Mouse (Mus musculus) kidney, postnatal 0 days (tissue): ENCODE results near the gene Aldh1b1. TPM values are rescaled to one million over a fixed set of nuclear protein-coding genes. Genes with fewer than 3 reads are reported as not detected.

Experiments used
- ATAC-seq: fragments of 200-750 bp; cut with Nextera tagmentation; replicated peaks from 2 replicates; pipeline ENCODE4 v1.8.0; 2017; ENCODE audit warnings: low read depth, moderate number of reproducible peaks, moderate TSS enrichment, moderate library complexity; ENCODE audit not compliant: low FRiP score
- DNase-seq: peaks from one replicate; pipeline ENCODE4 v3.0.0-alpha.2; 2016; ENCODE audit warnings: low spot score
- H3K27ac ChIP-seq: fragments of 300-500 bp; sonication (generic); 2 replicates; pipeline ENCODE4 v1.5.1; 2014; ENCODE audit warnings: mild to moderate bottlenecking
- H3K27me3 ChIP-seq: fragments of 300-500 bp; sonication (generic); 2 replicates; pipeline ENCODE4 v1.6.1; 2014; ENCODE audit warnings: low read length, mixed read lengths; ENCODE audit not compliant: insufficient read depth
- H3K36me3 ChIP-seq: fragments of 300-500 bp; sonication (generic); 2 replicates; pipeline ENCODE4 v1.6.1; 2014; ENCODE audit warnings: low read length, mixed read lengths; ENCODE audit not compliant: insufficient read depth
- H3K4me1 ChIP-seq: fragments of 300-500 bp; sonication (generic); replicated peaks from 2 replicates; pipeline ENCODE4 v1.6.1; 2014; ENCODE audit warnings: antibody characterized with exemption, low read length, mixed read lengths; ENCODE audit not compliant: insufficient read depth
- H3K4me2 ChIP-seq: fragments of 300-500 bp; sonication (generic); 2 replicates; pipeline ENCODE4 v1.6.1; 2014; ENCODE audit warnings: mild to moderate bottlenecking, low read length, moderate library complexity, mixed read lengths
- H3K4me3 ChIP-seq: fragments of 300-500 bp; sonication (generic); replicated peaks from 2 replicates; pipeline ENCODE4 v1.5.1; 2014; ENCODE audit warnings: low read depth, low read length
- H3K9ac ChIP-seq: fragments of 300-500 bp; sonication (generic); 2 replicates; pipeline ENCODE4 v1.6.1; 2014; ENCODE audit warnings: low read depth, low read length
- H3K9me3 ChIP-seq: fragments of 300-500 bp; sonication (generic); replicated peaks from 2 replicates; pipeline ENCODE4 v1.6.1; 2016; ENCODE audit warnings: low read length, inconsistent platforms, mixed read lengths
- CTCF ChIP-seq: IDR thresholded peaks from 2 replicates; pipeline ENCODE4 v1.5.1; 2016; ENCODE audit warnings: antibody characterized with exemption, low read depth, mild to moderate bottlenecking, moderate library complexity
- WGBS: fragments of 180-500 bp; shearing (Covaris S2); extraction: QIAGEN DNeasy Blood & Tissue Kit; methylation state at CpG from one replicate; pipeline ENCODE4 v1.1.7; 2014; 5-methylcytosine and 5-hydroxymethylcytosine counted together
- polyA plus RNA-seq: library from polyadenylated mRNA; unstranded; fragments of >200 nt; fragmentation: Nextera tagmentation; extraction: Ambion mirVana; gene quantifications from 2 replicates; pipeline ENCODE4 v1.2.1, GENCODE M21; 2015

The Aldh1b1 gene
- polyA plus RNA-seq, 1 experiment from 2014 or later, result 9.7 TPM

DNA sequence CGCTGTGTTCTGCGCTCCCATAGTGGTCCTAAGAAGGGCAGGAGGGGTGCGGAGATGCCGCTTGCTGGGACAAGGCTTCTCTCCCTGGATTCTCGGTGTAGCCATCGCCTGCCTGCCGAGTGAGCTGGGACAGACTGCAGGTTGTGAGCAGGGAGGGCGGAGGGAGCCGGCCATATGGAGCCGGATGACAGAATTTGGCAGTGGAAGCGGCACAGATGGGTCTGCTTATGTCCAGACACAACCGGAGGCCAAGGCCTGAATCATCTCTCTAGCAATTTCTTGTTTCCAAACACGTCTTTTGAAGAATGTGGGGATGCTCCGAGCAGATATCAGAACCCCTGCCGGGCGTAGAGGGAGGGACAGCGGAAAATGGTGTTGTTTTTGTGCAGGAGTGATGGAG is 42.9 kb upstream of the Aldh1b1 start:
- Histone ChIP-seq H3K4me1 (peaks cover 4% of the 10 kb centered on the region; the same call in 1 of the 2 replicates), H3K27ac (no peak overlapping the region), H3K9ac (no peak overlapping the region), H3K9me3 (no peaks in the 10 kb centered on the region), H3K27me3 (no peaks in the 10 kb centered on the region), H3K4me2 (no peak overlapping the region), H3K36me3 (no peaks in the 10 kb centered on the region), H3K4me3 (no peak overlapping the region)
- DNase-seq (no peak), ATAC-seq (no peak)
- WGBS, result 64% methylated on average over 17 of the region's 17 CpGs
- no peak for TF ChIP-seq CTCF

DNA sequence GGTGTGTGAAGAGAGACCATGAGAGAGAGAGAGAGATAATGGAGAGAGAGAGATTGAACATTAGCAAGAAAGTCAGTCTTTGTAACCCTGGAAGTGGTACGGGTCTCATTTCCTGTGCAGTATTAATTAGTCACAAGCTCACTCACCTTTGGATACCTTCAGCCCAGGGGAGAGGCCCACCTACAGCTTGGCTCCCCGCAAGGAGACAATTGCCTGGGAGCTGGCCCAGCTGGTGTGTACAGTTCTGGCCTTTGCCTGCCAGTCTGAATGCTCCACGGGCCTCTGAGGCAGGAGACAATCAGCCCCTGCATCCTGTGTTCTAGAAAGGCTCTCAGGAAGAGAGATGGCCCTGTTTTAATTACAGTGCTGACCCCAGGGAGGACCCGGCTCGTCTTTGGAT is 40.9 kb upstream of the Aldh1b1 start:
- TF ChIP-seq CTCF, result no peak
- no peak overlapping the region for H3K9ac ChIP-seq
- no peaks in the 10 kb centered on the region for H3K36me3 ChIP-seq
- H3K9me3 ChIP-seq, result no peaks in the 10 kb centered on the region
- no peak overlapping the region for H3K27ac ChIP-seq
- ATAC-seq, result 0 out of 2 replicates have a peak, but pooled peaks have one; percentile 54
- no peak for DNase-seq
- no peak overlapping the region for H3K4me2 ChIP-seq
- H3K4me1 ChIP-seq, result peaks cover 4% of the 10 kb centered on the region; the same call in 1 of the 2 replicates
- no peak overlapping the region for H3K4me3 ChIP-seq
- WGBS, result 17% methylated on average over 5 of the region's 5 CpGs
- H3K27me3 ChIP-seq, result no peaks in the 10 kb centered on the region

DNA sequence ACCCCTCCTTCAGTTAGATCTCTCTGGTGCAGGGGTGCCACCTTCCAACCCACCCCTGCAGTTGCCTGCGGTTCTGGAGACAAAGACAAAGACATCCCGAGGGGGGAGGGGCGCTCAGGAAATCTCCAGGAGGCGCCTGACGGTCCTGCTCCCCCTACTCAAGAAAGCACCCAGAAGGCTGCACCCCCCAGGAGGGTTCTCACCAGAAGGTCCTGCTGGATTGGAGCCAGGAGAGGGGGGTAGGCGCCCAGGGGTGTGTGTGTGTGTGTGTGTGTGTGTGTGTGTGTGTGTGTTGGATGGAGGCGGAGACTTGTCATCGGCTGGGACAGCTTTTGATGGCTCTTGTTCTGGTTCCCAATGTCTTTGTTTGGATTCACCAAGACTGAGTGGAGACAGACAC is 39.4 kb upstream of the Aldh1b1 start:
- no peaks in the 10 kb centered on the region for H3K36me3 ChIP-seq
- TF ChIP-seq CTCF, result no peak
- no peak overlapping the region for H3K4me2 ChIP-seq
- WGBS, result 84% methylated on average over 8 of the region's 8 CpGs
- H3K27ac ChIP-seq, result no peak overlapping the region
- no peak overlapping the region for H3K4me3 ChIP-seq
- H3K9me3 ChIP-seq, result no peaks in the 10 kb centered on the region
- ATAC-seq, result no peak
- H3K27me3 ChIP-seq, result no peaks in the 10 kb centered on the region
- DNase-seq, result no peak
- H3K9ac ChIP-seq, result no peak overlapping the region
- H3K4me1 ChIP-seq, result 0 out of 2 replicates have a peak, but pooled peaks cover 4% of the 10 kb centered on the region

DNA sequence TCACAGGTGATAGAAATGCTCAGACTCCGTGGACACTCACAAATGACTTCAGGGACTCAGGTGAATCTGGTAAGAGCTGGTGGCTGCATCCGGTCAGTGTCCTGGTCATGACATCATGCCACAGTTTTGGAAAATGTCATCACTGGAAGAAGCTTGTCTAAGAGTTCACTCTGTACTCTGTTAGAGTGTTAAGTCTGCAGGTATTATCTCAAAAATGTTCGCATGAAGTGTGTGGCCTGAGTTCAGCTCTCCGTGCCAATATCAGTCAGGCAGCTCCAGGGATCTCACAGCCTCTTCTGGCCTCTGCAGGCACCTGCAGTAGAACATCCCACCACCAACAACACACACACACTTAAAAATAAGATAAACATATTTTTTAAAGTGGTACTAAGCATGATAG is 36.2 kb upstream of the Aldh1b1 start:
- Histone ChIP-seq H3K9me3 (no peaks in the 10 kb centered on the region), H3K9ac (no peak overlapping the region), H3K4me2 (no peak overlapping the region), H3K36me3 (no peaks in the 10 kb centered on the region), H3K4me3 (no peak overlapping the region), H3K27me3 (no peaks in the 10 kb centered on the region), H3K27ac (no peak overlapping the region), H3K4me1 (0 out of 2 replicates have a peak, but pooled peaks cover 4% of the 10 kb centered on the region)
- DNase-seq (no peak), ATAC-seq (no peak)
- 90% methylated on average over 4 of the region's 4 CpGs for WGBS
- no peak for TF ChIP-seq CTCF

DNA sequence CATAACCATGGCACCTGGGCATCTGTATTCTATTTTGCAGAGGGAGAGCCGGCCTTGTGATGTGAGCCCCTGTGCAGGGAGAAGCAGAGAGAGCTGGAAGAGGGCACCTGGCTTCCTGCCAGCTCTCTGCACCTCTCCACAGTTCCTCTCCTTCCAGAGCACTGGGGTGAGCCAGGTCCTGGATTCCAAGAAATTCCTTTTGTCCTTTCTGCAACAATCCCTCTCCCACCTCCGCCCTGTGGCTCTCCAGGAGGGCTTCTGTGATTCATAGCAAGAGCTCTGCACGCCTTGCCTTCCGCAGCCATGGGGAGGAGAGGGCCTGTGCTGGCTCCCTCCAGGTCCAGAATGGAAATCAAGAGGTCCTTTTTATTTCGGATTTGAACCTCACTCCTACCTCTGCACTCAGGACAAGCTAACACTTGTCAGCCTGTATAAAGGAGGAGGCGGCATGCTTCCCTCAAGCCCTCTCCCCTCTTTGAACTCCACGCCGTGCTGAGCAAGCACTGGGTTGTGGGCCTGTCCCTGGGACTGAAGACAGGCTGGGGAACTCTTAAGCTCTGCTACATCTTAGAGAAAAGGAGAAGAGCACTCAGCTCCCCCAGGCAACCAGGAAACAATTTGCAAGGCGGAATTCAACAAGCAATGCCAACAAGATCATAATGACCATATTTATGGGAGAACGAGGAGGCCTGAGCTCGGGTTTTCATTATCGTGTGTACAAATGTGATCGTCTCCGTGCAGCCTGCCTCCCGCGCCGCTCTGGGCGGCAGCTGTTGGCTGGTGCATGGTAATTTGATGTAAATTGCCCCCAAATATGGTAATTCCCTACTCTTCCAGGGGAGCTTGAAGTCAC is 35.3 kb upstream of the Aldh1b1 start:
- Histone ChIP-seq H3K36me3 (no peaks in the 10 kb centered on the region), H3K9me3 (no peaks in the 10 kb centered on the region), H3K4me1 (no peaks in the 10 kb centered on the region), H3K27me3 (no peaks in the 10 kb centered on the region), H3K4me2 (peak overlapping the region; percentile 33), H3K27ac (no peak overlapping the region), H3K4me3 (no peak overlapping the region), H3K9ac (no peak overlapping the region)
- peak; percentile 46 for DNase-seq
- 11% methylated on average over 18 of the region's 18 CpGs for WGBS
- no peak for ATAC-seq
- no peak for TF ChIP-seq CTCF

DNA sequence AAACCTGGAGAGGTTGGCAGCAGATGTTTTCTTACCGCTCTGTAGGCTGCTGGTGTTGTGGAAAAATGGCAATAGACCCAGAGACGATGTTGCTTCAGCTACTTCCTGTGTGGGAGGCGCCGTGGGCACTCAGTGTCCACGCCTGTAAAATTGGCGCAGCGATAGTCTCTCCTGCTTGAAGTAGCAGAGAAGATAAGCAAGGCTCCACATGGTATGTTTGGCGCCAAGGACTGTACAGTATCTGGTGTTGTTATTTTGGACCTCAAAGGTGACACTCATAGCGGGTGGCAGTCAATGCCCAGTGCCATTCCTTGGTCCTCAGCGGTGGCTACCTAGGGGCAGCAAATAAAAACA is 34.7 kb upstream of the Aldh1b1 start:
- WGBS, result 16% methylated on average over 10 of the region's 10 CpGs
- H3K36me3 ChIP-seq, result no peaks in the 10 kb centered on the region
- H3K27me3 ChIP-seq, result no peaks in the 10 kb centered on the region
- H3K4me2 ChIP-seq, result peak overlapping the region; percentile 33
- no peaks in the 10 kb centered on the region for H3K9me3 ChIP-seq
- DNase-seq (no peak), ATAC-seq (no peak)
- no peak for TF ChIP-seq CTCF
- H3K9ac ChIP-seq, result no peak overlapping the region
- no peaks in the 10 kb centered on the region for H3K4me1 ChIP-seq
- H3K4me3 ChIP-seq, result no peak overlapping the region
- H3K27ac ChIP-seq, result no peak overlapping the region
